Mouse (Mus musculus) kidney, adult 2 months (tissue): ENCODE measurements around the gene Nhsl1.
A peak's percentile ranks its signal among the peaks of the same experiment; 100 is the strongest.

Source experiments
- CTCF ChIP-seq: fragments of 200-500 bp; conservative IDR thresholded peaks from 2 replicates; pipeline ENCODE4 v1.5.1; 2011; ENCODE audit warnings: low read depth, mild to moderate bottlenecking, control low read depth, low read length, moderate library complexity, mixed read lengths; ENCODE audit not compliant: insufficient read depth, insufficient read length
- POLR2A ChIP-seq: fragments of 200-500 bp; IDR thresholded peaks from one replicate; pipeline ENCODE4 v1.6.1; 2011; ENCODE audit warnings: low read depth, low read length, control low read depth

- TF ChIP-seq CTCF (peak; percentile 66), POLR2A (no peak)
Measured at GRCm38 (mm10) chr10:18545813-18546235, 227.0 kb downstream of the Nhsl1 start, which contains the start of gene Hebp2.
